Mouse (Mus musculus) layer of hippocampus, adult 2 months (tissue): ENCODE measurements around the gene 4930404N11Rik. TPM values are rescaled to one million over a fixed set of nuclear protein-coding genes. Genes with fewer than 3 reads are reported as not detected.

Source experiments
- DNase-seq, 2 experiments: peaks; one replicate each; pipeline ENCODE4 v3.0.0; 2022; ENCODE audit warnings: low spot score in 2 of 2
- H3K27ac ChIP-seq: fragments of 200-600 bp; 2 replicates; pipeline ENCODE4 v1.8.1; 2022
- H3K4me3 ChIP-seq: fragments of 200-600 bp; 2 replicates; pipeline ENCODE4 v1.8.1; 2022; ENCODE audit warnings: mild to moderate bottlenecking
- CTCF ChIP-seq: fragments of 200-600 bp; conservative IDR thresholded peaks from 2 replicates; pipeline ENCODE4 v1.8.1; 2022; ENCODE audit warnings: antibody characterized with exemption, mild to moderate bottlenecking, moderate library complexity
- total RNA-seq, 2 experiments: library from RNA; stranded (reverse); gene quantifications; 2 replicates each; pipeline ENCODE4 v1.2.3; 2021

Gene 4930404N11Rik
- total RNA-seq, 2 experiments from 2014 or later: 1.6 to 2.4 TPM

DNA sequence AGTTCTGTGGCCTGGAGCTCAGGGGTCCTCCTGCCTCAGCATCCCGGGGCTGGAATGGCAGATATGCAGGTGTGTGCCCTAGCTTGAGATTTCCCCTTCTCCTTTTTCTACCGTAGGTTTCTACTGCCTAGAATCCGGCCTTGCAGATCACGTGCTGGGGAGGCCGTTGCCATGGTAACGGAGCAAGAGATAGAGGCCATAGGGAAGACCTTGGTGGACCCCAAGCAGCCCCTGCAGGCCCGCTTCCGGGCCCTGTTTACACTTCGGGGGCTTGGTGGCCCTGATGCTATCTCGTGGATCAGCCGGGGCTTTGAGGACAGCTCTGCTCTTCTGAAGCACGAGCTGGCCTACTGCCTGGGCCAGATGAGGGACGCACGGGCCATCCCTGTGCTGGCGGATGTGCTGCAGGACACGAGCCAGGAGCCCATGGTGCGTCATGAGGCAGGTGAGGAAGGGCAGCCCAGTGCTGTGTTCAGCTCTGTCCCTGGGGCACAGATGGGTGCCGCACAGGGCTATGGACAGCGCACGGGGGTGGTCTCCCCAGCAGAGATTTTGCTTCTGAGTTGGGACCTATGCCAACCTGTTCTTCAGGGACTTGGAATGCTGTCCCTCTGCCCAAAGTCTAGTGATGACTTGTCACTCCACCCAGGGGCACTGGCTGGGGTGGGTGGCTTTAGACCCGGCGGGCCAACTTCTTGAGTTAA, 20.1 kb upstream of the 4930404N11Rik start:
- H3K4me3 ChIP-seq: peak overlapping the region; percentile 73
- no peak for DNase-seq
- H3K27ac ChIP-seq: no peak overlapping the region
- no peak for TF ChIP-seq CTCF

- no peak for TF ChIP-seq CTCF
- H3K27ac ChIP-seq: peak overlapping the region; percentile 98
- peak overlapping the region; percentile 73 for H3K4me3 ChIP-seq
- DNase-seq: no peak
These were observed 19.0 kb upstream of the 4930404N11Rik start for GRCm38 (mm10) chr10:81384605-81384982.

DNA sequence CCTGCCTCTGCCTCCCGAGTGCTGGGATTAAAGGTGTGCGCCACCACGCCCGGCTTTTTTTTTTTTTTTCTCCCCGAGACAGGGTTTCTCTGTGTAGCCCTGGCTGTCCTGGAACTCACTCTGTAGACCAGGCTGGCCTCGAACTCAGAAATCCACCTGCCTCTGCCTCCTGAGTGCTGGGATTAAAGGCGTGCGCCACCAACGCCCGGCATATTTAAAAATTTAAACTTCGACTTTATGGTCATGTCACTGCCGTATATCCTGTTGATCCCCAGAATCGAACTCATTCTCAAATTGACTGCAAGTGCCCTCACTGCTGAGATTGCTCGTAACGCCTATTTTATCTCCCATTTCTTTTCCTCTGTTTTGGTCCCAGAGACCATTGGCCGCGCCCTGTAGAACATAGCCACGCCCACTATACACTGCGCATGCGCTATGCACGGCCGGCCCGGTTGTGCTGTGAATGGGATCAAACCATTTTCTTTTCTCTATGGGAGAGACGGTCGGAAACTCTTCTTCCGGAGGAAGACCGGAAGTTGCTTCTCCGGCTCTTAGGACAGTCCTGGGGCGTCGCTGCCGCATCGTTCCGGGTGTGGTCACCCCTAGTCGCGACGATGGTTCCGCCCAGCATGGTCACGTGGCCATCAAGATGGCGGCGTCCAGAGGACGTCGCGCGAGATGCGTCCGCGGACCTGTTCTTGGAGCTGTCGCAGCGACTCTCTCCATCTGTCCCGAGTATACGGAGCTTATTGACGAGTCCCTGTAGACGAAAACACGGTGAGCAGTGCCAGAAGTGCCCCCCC, 18.4 kb upstream of the 4930404N11Rik start, which contains the start of the genes Dohh and Gm48551:
Gene Dohh (plus strand): TSS at position 627 of the 803 bp plus-strand sequence.
Gene Gm48551 (plus strand): TSS at position 665 of the 803 bp plus-strand sequence.
- peak; percentile 28; the same call in 1 of the 2 replicates for TF ChIP-seq CTCF
- peak within 1 kb of the TSS; percentile 98 for H3K27ac ChIP-seq
- DNase-seq: peak; percentile 97 to 99
- H3K4me3 ChIP-seq: peak within 1 kb of the TSS; percentile 73

- H3K27ac ChIP-seq: no peak overlapping the region
- no peak for DNase-seq
- no peak for TF ChIP-seq CTCF
- no peak overlapping the region for H3K4me3 ChIP-seq
These were observed 16.4 kb upstream of the 4930404N11Rik start for GRCm38 (mm10) chr10:81382039-81382438.

DNA sequence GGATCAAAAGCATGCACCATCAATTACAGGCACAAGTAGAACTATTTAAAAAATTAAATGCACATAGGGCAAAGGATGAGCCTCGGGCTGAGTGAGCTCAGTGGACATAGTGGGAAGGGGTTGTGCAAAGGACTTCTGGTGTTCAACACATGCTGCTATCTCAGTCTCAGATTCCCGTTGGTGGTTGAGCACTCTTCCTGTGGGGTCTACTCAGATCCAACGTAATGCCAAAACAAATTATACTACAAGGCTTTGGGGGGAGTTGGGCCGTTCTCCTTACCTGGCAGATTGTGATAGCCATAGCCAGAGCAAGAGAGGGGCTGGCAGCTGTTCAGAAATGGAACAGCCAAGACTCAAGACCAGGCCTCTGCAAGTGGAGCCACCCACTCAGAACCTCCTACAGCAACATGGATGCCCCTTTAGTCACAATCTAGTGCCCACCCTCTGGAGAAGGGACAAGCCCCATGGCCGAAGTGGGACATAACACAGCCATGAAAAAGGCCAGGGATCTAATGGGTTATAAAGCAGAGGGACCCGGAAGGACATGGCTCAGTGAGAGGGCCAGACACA, 14.3 kb upstream of the 4930404N11Rik start:
- Histone ChIP-seq H3K4me3 (no peak overlapping the region), H3K27ac (no peak overlapping the region)
- no peak for TF ChIP-seq CTCF
- DNase-seq: no peak

DNA sequence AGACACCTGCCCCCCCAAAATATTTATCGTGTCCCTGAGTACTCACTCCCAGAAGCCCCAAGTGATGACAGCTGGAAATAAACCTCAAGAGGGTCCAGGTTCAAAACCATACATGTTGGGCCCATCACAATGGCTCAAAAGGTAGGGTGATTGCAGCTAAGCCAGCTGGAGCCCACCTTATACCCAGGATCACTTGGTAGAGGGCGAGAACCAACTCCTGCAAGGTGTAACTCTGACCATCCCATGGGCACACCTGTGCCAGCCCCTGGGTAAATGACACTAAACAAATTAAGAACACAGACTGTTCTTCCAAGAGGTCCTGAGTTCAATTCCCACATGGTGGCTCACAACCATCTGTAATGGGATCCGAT, 13.6 kb upstream of the 4930404N11Rik start:
- Histone ChIP-seq H3K27ac (peak overlapping the region; percentile 50; the same call in 1 of the 2 replicates), H3K4me3 (peak overlapping the region; percentile 62)
- TF ChIP-seq CTCF: no peak
- DNase-seq: no peak

- TF ChIP-seq CTCF: no peak
- Histone ChIP-seq H3K4me3 (peak overlapping the region; percentile 62), H3K27ac (peak overlapping the region; percentile 50; the same call in 1 of the 2 replicates)
- peak; percentile 100 for DNase-seq
These were observed 13.1 kb upstream of the 4930404N11Rik start for GRCm38 (mm10) chr10:81378553-81379182.

DNA sequence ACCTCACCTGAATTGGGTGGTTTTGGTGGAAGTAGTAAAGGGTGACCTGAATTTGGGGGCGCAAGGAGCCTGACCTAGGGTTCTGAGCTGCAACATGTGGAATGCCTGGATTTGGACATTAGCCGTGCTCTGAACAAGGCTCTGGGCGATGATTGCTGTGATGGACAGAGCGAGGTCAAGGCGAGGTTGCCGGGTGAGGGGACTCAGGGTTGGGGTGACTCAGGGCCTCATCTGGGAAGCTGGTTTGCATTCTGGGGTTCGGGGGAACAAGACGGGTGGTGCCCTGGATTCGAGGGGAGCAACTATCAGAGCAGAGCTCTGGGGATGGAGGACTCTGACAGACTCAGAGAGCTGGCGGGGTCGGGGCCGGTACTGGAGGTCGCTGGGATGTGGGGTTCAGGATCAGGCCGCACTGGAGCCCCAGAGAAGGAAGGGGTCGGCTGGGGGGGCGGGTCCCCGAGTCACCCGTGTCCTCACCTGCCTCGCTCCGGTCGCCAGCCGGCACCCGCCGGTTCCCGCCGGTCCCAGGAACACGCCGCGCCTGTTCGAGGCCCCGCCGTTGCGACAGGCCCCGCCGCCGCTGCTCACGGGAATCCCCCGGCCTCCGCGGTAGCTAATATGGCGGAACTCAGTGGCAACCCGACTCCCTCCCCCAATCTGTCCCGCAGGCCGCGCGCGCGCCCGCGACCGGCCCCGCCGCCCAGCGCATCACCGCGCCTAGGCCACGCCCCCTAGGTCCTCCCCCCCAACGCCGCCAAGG, 12.4 kb upstream of the 4930404N11Rik start, which contains the start of gene Fzr1:
Gene Fzr1 (minus strand): TSS at position 724 of the 760 bp plus-strand sequence.
- no peak for TF ChIP-seq CTCF
- H3K4me3 ChIP-seq: peak within 1 kb of the TSS; percentile 70

GRCm38 (mm10) chr10:81377362-81377664, 11.7 kb upstream of the 4930404N11Rik start:
- no peak for DNase-seq
- Histone ChIP-seq H3K27ac (no peak overlapping the region; the same call in 1 of the 2 replicates), H3K4me3 (peak overlapping the region; percentile 70)
- TF ChIP-seq CTCF: no peak

More for the DNA sequence above, 12.4 kb upstream of the 4930404N11Rik start, which contains the start of gene Fzr1:
- DNase-seq: peak in 1 of 2 experiments; percentile 36
- H3K27ac ChIP-seq: peak within 1 kb of the TSS; percentile 92

DNA sequence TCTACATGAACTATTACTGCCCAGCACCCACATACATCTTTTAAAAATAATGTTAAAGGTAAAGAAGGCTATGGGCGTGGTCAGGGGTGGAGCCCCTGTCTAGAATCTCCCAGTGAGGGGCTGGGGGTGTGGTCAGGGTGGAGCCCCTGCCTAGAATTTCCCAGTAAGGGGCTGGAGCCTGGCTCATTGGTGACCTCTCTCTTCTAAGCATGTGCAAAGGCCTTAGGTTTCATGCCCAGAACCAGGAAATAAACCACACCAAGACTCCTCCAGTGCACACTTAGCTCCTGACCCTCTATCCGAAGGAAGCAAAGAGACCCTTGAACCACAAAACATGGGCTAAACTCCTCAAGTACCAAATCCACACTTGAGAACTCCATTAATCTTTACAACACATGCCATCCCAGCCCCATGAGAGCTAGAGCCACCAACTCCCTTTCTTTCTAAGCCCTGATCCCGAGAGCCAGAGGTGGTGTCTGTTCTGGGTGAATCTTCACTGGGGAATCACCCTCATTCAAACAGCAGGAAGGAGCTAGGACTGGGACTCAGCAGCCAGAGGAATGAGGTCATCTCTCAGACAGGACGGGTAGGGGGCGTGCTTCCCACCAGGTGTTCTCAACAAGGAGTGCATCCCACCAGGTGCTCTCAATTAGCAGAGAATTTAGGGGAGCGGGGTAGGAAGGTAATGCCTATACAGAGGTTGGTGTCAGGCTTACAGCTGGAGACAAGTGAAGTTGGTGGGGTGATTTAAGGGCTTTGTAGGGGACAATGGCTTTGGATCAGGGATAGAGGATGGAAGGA, 11.1 kb upstream of the 4930404N11Rik start:
- Histone ChIP-seq H3K27ac (no peak overlapping the region; the same call in 1 of the 2 replicates), H3K4me3 (peak overlapping the region; percentile 70; the same call in 1 of the 2 replicates)
- TF ChIP-seq CTCF: 0 out of 2 replicates have a peak, but pooled peaks have one; percentile 4
- no peak for DNase-seq

DNA sequence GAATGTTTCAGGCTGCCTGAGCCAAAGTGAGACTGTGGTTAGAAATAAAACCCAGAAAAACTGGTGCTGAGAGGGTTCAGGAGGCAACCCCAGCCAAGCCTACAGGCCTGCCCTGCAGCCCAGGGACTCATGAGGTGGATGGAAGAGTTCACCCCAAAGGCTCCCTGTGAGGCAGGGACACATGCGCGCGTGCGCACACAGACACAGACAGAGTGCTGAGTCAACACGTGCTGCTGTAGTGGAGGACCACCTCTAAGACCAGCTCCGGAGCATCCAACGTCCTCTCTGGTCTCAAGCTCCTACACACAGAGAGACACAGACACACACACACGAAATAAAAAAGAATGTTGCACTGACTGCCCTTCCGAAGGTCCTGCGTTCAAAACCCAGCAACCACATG, 9.7 kb upstream of the 4930404N11Rik start:
- no peak for TF ChIP-seq CTCF
- no peak overlapping the region for H3K27ac ChIP-seq
- DNase-seq: no peak
- no peak overlapping the region for H3K4me3 ChIP-seq
